Mouse (Mus musculus): ENCODE results near the gene Rap1b. TPM values are rescaled to one million over a fixed set of nuclear protein-coding genes. Genes with fewer than 3 reads are reported as not detected.

Rap1b gene
- polyA plus RNA-seq, 1 experiment from 2014 or later = 160 TPM

- Histone ChIP-seq H3K4me2 (no peak overlapping the region), H3K27ac (no peak overlapping the region), H3K4me1 (no peaks in the 10 kb centered on the region), H3K36me3 (no peaks in the 10 kb centered on the region), H3K27me3 (no peaks in the 10 kb centered on the region), H3K9ac (no peak overlapping the region), H3K4me3 (no peak overlapping the region), H3K9me3 (no peaks in the 10 kb centered on the region)
- no peak for ATAC-seq (ENCODE audit: insufficient number of reproducible peaks, insufficient read depth, low FRiP score, low TSS enrichment, low read depth)
- 59% methylated on average over 10 of the region's 10 CpGs for WGBS
Measured at GRCm38 (mm10) chr10:117874936-117875335, 29.1 kb upstream of the Rap1b start.

- H3K9me3 ChIP-seq = no peaks in the 10 kb centered on the region
- H3K4me2 ChIP-seq = no peak overlapping the region
- H3K36me3 ChIP-seq = no peaks in the 10 kb centered on the region
- no peak overlapping the region for H3K4me3 ChIP-seq
- ATAC-seq (ENCODE audit: insufficient number of reproducible peaks, insufficient read depth, low FRiP score, low TSS enrichment, low read depth) = no peak
- WGBS = 86% methylated on average over 4 of the region's 4 CpGs
- no peaks in the 10 kb centered on the region for H3K4me1 ChIP-seq
- no peak overlapping the region for H3K9ac ChIP-seq
- H3K27me3 ChIP-seq = no peaks in the 10 kb centered on the region
- H3K27ac ChIP-seq = no peak overlapping the region
Measured at GRCm38 (mm10) chr10:117873952-117874351, 28.1 kb upstream of the Rap1b start.

- no peak overlapping the region for H3K4me2 ChIP-seq
- no peaks in the 10 kb centered on the region for H3K36me3 ChIP-seq
- H3K9me3 ChIP-seq = no peaks in the 10 kb centered on the region
- H3K27ac ChIP-seq = no peak overlapping the region
- H3K27me3 ChIP-seq = no peaks in the 10 kb centered on the region
- no peak overlapping the region for H3K4me3 ChIP-seq
- H3K9ac ChIP-seq = no peak overlapping the region
- no peaks in the 10 kb centered on the region for H3K4me1 ChIP-seq
- no peak for ATAC-seq (ENCODE audit: insufficient number of reproducible peaks, insufficient read depth, low FRiP score, low TSS enrichment, low read depth)
- WGBS = 77% methylated on average over 10 of the region's 10 CpGs
Measured at GRCm38 (mm10) chr10:117872468-117872867, 26.6 kb upstream of the Rap1b start.

- Histone ChIP-seq H3K9me3 (no peaks in the 10 kb centered on the region), H3K9ac (no peak overlapping the region), H3K27me3 (no peaks in the 10 kb centered on the region), H3K4me3 (no peak overlapping the region), H3K27ac (no peak overlapping the region), H3K4me2 (no peak overlapping the region), H3K36me3 (no peaks in the 10 kb centered on the region), H3K4me1 (no peaks in the 10 kb centered on the region)
- WGBS = 91% methylated on average over 3 of the region's 3 CpGs
- no peak for ATAC-seq (ENCODE audit: insufficient number of reproducible peaks, insufficient read depth, low FRiP score, low TSS enrichment, low read depth)
Measured at GRCm38 (mm10) chr10:117867301-117867700, 21.5 kb upstream of the Rap1b start.

- ATAC-seq (ENCODE audit: insufficient number of reproducible peaks, insufficient read depth, low FRiP score, low TSS enrichment, low read depth) = no peak
- no peaks in the 10 kb centered on the region for H3K4me1 ChIP-seq
- H3K4me2 ChIP-seq = no peak overlapping the region
- no peak overlapping the region for H3K9ac ChIP-seq
- H3K4me3 ChIP-seq = no peak overlapping the region
- no peaks in the 10 kb centered on the region for H3K27me3 ChIP-seq
- 66% methylated on average over 8 of the region's 8 CpGs for WGBS
- no peak overlapping the region for H3K27ac ChIP-seq
- H3K9me3 ChIP-seq = no peaks in the 10 kb centered on the region
- no peaks in the 10 kb centered on the region for H3K36me3 ChIP-seq
Measured at GRCm38 (mm10) chr10:117866641-117867040, 20.8 kb upstream of the Rap1b start.

- H3K9me3 ChIP-seq = no peaks in the 10 kb centered on the region
- no peak overlapping the region for H3K9ac ChIP-seq
- H3K27me3 ChIP-seq = no peaks in the 10 kb centered on the region
- no peaks in the 10 kb centered on the region for H3K36me3 ChIP-seq
- no peak overlapping the region for H3K27ac ChIP-seq
- no peak overlapping the region for H3K4me2 ChIP-seq
- WGBS = 73% methylated on average over 6 of the region's 6 CpGs
- no peaks in the 10 kb centered on the region for H3K4me1 ChIP-seq
- H3K4me3 ChIP-seq = no peak overlapping the region
- ATAC-seq (ENCODE audit: insufficient number of reproducible peaks, insufficient read depth, low FRiP score, low TSS enrichment, low read depth) = no peak
Measured at GRCm38 (mm10) chr10:117864695-117865094, 18.9 kb upstream of the Rap1b start.

- Histone ChIP-seq H3K9ac (no peak overlapping the region), H3K4me3 (no peak overlapping the region), H3K4me1 (no peaks in the 10 kb centered on the region), H3K27ac (no peak overlapping the region), H3K4me2 (no peak overlapping the region), H3K9me3 (no peaks in the 10 kb centered on the region), H3K36me3 (no peaks in the 10 kb centered on the region), H3K27me3 (no peaks in the 10 kb centered on the region)
- ATAC-seq (ENCODE audit: insufficient number of reproducible peaks, insufficient read depth, low FRiP score, low TSS enrichment, low read depth) = no peak
- 80% methylated on average over 4 of the region's 4 CpGs for WGBS
Measured at GRCm38 (mm10) chr10:117864251-117864650, 18.4 kb upstream of the Rap1b start.

- WGBS = 58% methylated on average over 11 of the region's 11 CpGs
- Histone ChIP-seq H3K4me1 (no peaks in the 10 kb centered on the region), H3K9me3 (no peaks in the 10 kb centered on the region), H3K27me3 (no peaks in the 10 kb centered on the region), H3K9ac (no peak overlapping the region), H3K27ac (no peak overlapping the region), H3K4me3 (no peak overlapping the region), H3K4me2 (peak overlapping the region; percentile 9; the same call in 1 of the 2 replicates), H3K36me3 (no peaks in the 10 kb centered on the region)
- peak; percentile 75; the same call in 1 of the 2 replicates for ATAC-seq (ENCODE audit: insufficient number of reproducible peaks, insufficient read depth, low FRiP score, low TSS enrichment, low read depth)
Measured at GRCm38 (mm10) chr10:117862014-117862580, 16.3 kb upstream of the Rap1b start.

- Histone ChIP-seq H3K4me2 (no peak overlapping the region), H3K9me3 (no peaks in the 10 kb centered on the region), H3K9ac (no peak overlapping the region), H3K36me3 (no peaks in the 10 kb centered on the region), H3K27me3 (no peaks in the 10 kb centered on the region), H3K4me3 (no peak overlapping the region), H3K27ac (0 out of 2 replicates have a peak overlapping the region, but pooled peaks have one; percentile 16), H3K4me1 (no peaks in the 10 kb centered on the region)
- WGBS = 71% methylated on average over 16 of the region's 16 CpGs
- ATAC-seq (ENCODE audit: insufficient number of reproducible peaks, insufficient read depth, low FRiP score, low TSS enrichment, low read depth) = no peak
Measured at GRCm38 (mm10) chr10:117860958-117861357, 15.1 kb upstream of the Rap1b start.

GRCm38 (mm10) chr10:117860361-117860760 lies 14.5 kb upstream of the Rap1b start:
- Histone ChIP-seq H3K9ac (no peak overlapping the region), H3K9me3 (no peaks in the 10 kb centered on the region), H3K27ac (0 out of 2 replicates have a peak overlapping the region, but pooled peaks have one; percentile 16), H3K4me1 (no peaks in the 10 kb centered on the region), H3K36me3 (no peaks in the 10 kb centered on the region), H3K27me3 (no peaks in the 10 kb centered on the region), H3K4me3 (no peak overlapping the region), H3K4me2 (no peak overlapping the region)
- no peak for ATAC-seq (ENCODE audit: insufficient number of reproducible peaks, insufficient read depth, low FRiP score, low TSS enrichment, low read depth)
- WGBS = 65% methylated on average over 7 of the region's 7 CpGs

- H3K27me3 ChIP-seq = no peaks in the 10 kb centered on the region
Measured at GRCm38 (mm10) chr10:117859800-117860199, 14.0 kb upstream of the Rap1b start.

GRCm38 (mm10) chr10:117858241-117858640 lies 12.4 kb upstream of the Rap1b start:
- Histone ChIP-seq H3K9me3 (no peaks in the 10 kb centered on the region), H3K9ac (no peak overlapping the region), H3K36me3 (no peaks in the 10 kb centered on the region), H3K4me3 (no peak overlapping the region), H3K4me2 (no peak overlapping the region), H3K27me3 (no peaks in the 10 kb centered on the region), H3K4me1 (no peaks in the 10 kb centered on the region), H3K27ac (no peak overlapping the region)
- no peak for ATAC-seq (ENCODE audit: insufficient number of reproducible peaks, insufficient read depth, low FRiP score, low TSS enrichment, low read depth)
- WGBS = 61% methylated on average over 5 of the region's 5 CpGs

More at GRCm38 (mm10) chr10:117859800-117860199, 14.0 kb upstream of the Rap1b start:
- Histone ChIP-seq H3K4me1 (no peaks in the 10 kb centered on the region), H3K4me2 (no peak overlapping the region), H3K9me3 (no peaks in the 10 kb centered on the region), H3K27ac (no peak overlapping the region), H3K9ac (no peak overlapping the region), H3K4me3 (no peak overlapping the region), H3K36me3 (no peaks in the 10 kb centered on the region)
- ATAC-seq (ENCODE audit: insufficient number of reproducible peaks, insufficient read depth, low FRiP score, low TSS enrichment, low read depth) = no peak
- WGBS = 89% methylated on average over 11 of the region's 11 CpGs

Measured in embryonic facial prominence, embryonic 13.5 days (tissue).